Mouse (Mus musculus): ENCODE results near the gene Akap4.

The Akap4 gene

GRCm38 (mm10) chrX:7067219-7067618 lies at the start of gene Akap4:
Akap4 (plus strand) TSS chrX:7067519.
- TF ChIP-seq GATA4 (IDR thresholded peaks at IDR 0.05; ENCODE audit: insufficient replicate concordance, low read length) = no peak

DNA sequence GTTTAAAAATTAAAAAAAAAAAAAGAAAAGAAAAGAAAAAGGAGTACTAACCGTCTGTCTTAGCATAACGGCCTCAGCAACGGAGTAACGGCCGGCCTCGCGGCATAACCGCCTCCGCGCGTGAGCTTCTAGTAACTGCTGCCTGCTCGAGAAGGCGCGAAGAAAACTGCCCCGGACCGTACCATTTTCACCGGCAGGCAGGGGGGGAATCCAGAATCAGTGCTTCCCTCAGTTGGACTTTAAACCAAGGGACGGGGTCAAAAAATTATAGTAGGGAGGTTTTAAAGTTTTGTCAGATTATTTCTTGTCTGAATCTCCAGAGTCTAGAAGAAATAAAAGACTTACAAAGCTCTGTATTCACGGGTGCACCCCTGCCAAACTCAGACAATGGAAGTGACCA lies 25.8 kb upstream of the Akap4 start, which contains the start of gene Ccnb3:
Gene Ccnb3 (minus strand): TSS at position 101 of the 400 bp plus-strand sequence.
- no peak for TF ChIP-seq GATA4 (IDR thresholded peaks at IDR 0.05; ENCODE audit: insufficient replicate concordance, low read length)

DNA sequence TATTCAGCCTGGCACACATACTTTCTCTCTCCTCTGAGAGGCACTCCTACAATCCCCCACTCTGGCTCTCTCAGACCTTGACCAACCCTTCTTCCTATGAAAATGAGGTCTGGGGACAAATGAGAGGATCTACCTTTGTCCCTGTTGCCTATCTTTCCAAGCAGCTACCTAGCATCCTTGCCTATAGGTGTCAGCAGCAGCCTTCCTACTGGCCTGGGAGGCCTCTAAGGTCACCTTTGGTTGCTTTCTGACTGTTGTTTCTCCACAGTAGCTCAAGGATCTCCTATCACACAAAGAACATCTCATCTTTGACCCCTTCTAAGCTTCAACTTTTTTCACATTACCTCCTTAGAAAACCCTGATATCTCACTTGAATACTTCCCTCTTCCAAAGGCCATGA lies 10.3 kb upstream of the Akap4 start:
- TF ChIP-seq GATA4 (IDR thresholded peaks at IDR 0.05; ENCODE audit: insufficient replicate concordance, low read length) = no peak

DNA sequence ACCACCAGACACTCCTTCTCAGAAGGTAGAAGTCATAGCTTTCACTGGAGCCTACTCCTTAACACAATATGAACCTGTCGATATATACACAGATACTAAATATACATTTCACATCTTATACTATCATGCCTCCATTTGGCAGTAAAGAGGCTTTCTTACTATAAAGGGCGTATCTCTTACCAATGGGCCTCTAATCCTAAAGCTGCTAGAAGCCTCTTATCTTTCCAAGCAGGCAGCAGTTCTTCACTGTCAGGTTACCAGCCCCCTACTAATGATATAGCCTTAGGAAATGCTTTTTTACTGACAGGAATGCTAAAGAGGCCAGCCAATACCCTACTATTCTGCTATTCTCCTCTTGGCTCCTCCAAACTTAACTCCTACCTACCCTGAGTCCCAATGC lies 9.7 kb upstream of the Akap4 start:
- no peak for TF ChIP-seq GATA4 (IDR thresholded peaks at IDR 0.05; ENCODE audit: insufficient replicate concordance, low read length)

- TF ChIP-seq GATA4 (IDR thresholded peaks at IDR 0.05; ENCODE audit: insufficient replicate concordance, low read length) = no peak
Observed at GRCm38 (mm10) chrX:7064109-7064508, 3.2 kb upstream of the Akap4 start.

DNA sequence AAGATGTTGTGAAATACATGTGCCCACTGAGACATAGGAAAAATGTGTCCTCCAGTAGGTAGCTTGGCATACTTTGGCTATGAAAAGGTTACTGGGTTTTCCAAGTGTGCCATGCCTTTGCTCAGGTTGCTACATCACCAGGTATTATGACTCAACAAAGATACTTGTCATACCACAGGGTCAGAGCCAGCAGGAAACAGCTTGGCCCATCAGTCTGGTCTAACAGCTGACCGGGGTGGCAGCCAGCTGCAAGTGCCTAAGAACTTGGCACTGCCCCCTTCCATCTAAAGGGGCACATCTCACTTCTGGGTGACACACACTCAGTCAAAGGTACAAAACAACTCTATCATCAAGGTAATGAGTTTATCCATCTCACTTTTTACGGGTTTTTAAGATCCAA lies 683 bp downstream of the Akap4 start:
- TF ChIP-seq GATA4 (IDR thresholded peaks at IDR 0.05; ENCODE audit: insufficient replicate concordance, low read length) = no peak

GRCm38 (mm10) chrX:7079820-7080429 lies 12.6 kb downstream of the Akap4 start:
- TF ChIP-seq GATA4 (IDR thresholded peaks at IDR 0.05; ENCODE audit: insufficient replicate concordance, low read length) = no peak

- TF ChIP-seq GATA4 (IDR thresholded peaks at IDR 0.05; ENCODE audit: insufficient replicate concordance, low read length) = no peak
Observed at GRCm38 (mm10) chrX:7085878-7086277, 18.6 kb downstream of the Akap4 start.

DNA sequence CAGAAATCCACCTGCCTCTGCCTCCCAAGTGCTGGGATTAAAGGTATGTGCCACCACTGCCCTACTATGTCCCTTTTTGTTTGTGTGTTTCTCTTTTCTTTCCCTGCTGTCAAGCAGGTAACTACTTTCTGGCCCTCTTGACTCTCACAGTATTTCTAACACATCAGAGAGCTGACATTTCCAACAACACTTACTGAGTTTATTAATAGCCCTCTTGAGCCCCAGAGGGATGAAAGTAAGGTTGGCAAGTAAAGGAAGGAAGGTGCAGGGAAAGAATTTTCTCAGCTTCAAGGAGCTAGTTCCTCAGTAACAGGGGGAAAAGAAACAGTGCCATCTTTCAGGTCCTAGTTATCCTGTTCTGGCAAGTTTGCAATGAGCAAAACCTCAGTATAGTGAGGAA lies 23.0 kb downstream of the Akap4 start:
- no peak for TF ChIP-seq GATA4 (IDR thresholded peaks at IDR 0.05; ENCODE audit: insufficient replicate concordance, low read length)

- TF ChIP-seq GATA4 (IDR thresholded peaks at IDR 0.05; ENCODE audit: insufficient replicate concordance, low read length) = no peak
Observed at GRCm38 (mm10) chrX:7102280-7102679, 35.0 kb downstream of the Akap4 start.

GRCm38 (mm10) chrX:7114885-7115284 lies 47.6 kb downstream of the Akap4 start:
- TF ChIP-seq GATA4 (IDR thresholded peaks at IDR 0.05; ENCODE audit: insufficient replicate concordance, low read length) = no peak

DNA sequence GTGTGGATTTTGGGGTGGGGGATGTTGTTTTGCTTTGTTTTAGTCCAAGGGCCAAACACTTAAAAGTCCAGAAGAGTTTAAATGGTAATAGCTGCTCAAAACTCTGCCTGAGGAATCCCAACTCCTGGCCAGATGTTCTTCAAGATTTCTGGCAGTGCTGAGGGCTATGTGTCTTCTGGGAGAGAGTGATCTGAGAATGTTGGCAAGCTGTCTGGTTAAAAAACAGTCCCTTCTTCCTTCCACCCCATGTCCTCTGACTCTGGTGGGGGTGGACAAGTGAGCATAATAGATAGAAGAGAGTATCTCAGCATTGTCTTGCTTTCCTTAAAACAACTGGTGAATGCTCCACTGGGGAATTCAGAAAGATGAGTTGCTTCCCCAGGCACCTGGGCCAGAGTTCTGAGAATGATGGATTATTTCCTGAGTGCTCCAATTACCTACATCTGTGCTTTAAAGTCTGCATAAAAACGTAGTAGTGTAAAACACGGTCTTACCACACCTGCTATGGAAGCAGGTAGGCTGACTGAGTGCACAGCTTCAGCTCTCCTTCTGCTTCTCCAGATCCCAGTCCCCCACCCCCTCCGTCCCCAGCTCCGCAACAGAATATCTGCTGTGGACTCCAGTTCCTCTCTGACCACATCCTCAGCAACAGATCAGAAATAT lies 54.4 kb downstream of the Akap4 start:
- TF ChIP-seq GATA4 (IDR thresholded peaks at IDR 0.05; ENCODE audit: insufficient replicate concordance, low read length) = no peak
